Mouse (Mus musculus) liver, postnatal 0 days (tissue): ENCODE results near the gene Prdx5. TPM values are rescaled to one million over a fixed set of nuclear protein-coding genes. Genes with fewer than 3 reads are reported as not detected.

Experiments
- ATAC-seq: fragments of 200-750 bp; cut with Nextera tagmentation; 2 replicates; pipeline ENCODE4 v1.8.0; 2017; ENCODE audit warnings: mild to moderate bottlenecking, moderate library complexity
- DNase-seq: peaks from one replicate; pipeline ENCODE4 v3.0.0-alpha.2; 2016
- H3K27ac ChIP-seq: fragments of 300-500 bp; sonication (generic); 2 replicates; pipeline ENCODE4 v1.5.1; 2014; ENCODE audit warnings: antibody characterized with exemption, moderate library complexity, mild to moderate bottlenecking, low read depth
- H3K27me3 ChIP-seq: fragments of 300-500 bp; sonication (generic); 2 replicates; pipeline ENCODE4 v1.6.1; 2014; ENCODE audit warnings: low read length, control low read depth, mixed read lengths; ENCODE audit not compliant: insufficient read depth
- H3K36me3 ChIP-seq: fragments of 300-500 bp; sonication (generic); replicated peaks from 2 replicates; pipeline ENCODE4 v1.6.1; 2014; ENCODE audit warnings: mild to moderate bottlenecking, control low read depth, low read length, moderate library complexity, mixed read lengths; ENCODE audit not compliant: insufficient read depth
- H3K4me1 ChIP-seq: fragments of 300-500 bp; sonication (generic); 2 replicates; pipeline ENCODE4 v1.6.1; 2014; ENCODE audit warnings: antibody characterized with exemption, mild to moderate bottlenecking, control low read depth; ENCODE audit not compliant: insufficient read depth
- H3K4me2 ChIP-seq: fragments of 300-500 bp; sonication (generic); 2 replicates; pipeline ENCODE4 v1.6.1; 2014; ENCODE audit warnings: low read depth, mild to moderate bottlenecking, low read length, moderate library complexity, mixed read lengths
- H3K4me3 ChIP-seq: fragments of 300-500 bp; sonication (generic); 2 replicates; pipeline ENCODE4 v1.5.1; 2014; ENCODE audit warnings: low read depth, low read length
- H3K9ac ChIP-seq: fragments of 300-500 bp; sonication (generic); replicated peaks from 2 replicates; pipeline ENCODE4 v1.6.1; 2014; ENCODE audit warnings: mild to moderate bottlenecking, moderate library complexity
- H3K9me3 ChIP-seq: fragments of 300-500 bp; sonication (generic); 2 replicates; pipeline ENCODE4 v1.6.1; 2016; ENCODE audit warnings: mild to moderate bottlenecking, control low read depth, low read length, mixed read lengths
- CTCF ChIP-seq: sonication (generic); IDR thresholded peaks from 2 replicates; pipeline ENCODE4 v1.5.1; 2016; ENCODE audit warnings: antibody characterized with exemption, low read depth
- EP300 ChIP-seq: IDR thresholded peaks from 2 replicates; pipeline ENCODE4 v1.6.1; 2016; ENCODE audit warnings: antibody characterized with exemption, low read depth, mild to moderate bottlenecking
- WGBS: fragments of 180-500 bp; shearing (Covaris S2); extraction: QIAGEN DNeasy Blood & Tissue Kit; methylation state at CpG from one replicate; pipeline ENCODE4 v1.1.7; 2014; ENCODE audit not compliant: insufficient replicate concordance; 5-methylcytosine and 5-hydroxymethylcytosine counted together
- polyA plus RNA-seq: library from polyadenylated mRNA; unstranded; fragments of >200 nt; fragmentation: Nextera tagmentation; extraction: Ambion mirVana; gene quantifications from 2 replicates; pipeline ENCODE4 v1.2.1, GENCODE M21; 2015

Gene Prdx5
- polyA plus RNA-seq, 1 experiment from 2014 or later: 371 TPM

GRCm38 (mm10) chr19:6875834-6876233 lies 34.1 kb downstream of the Prdx5 start:
- Histone ChIP-seq H3K9me3 (no peaks in the 10 kb centered on the region), H3K4me3 (no peak overlapping the region), H3K4me2 (no peak overlapping the region), H3K27ac (no peak overlapping the region), H3K36me3 (no peaks in the 10 kb centered on the region), H3K27me3 (no peaks in the 10 kb centered on the region), H3K4me1 (peaks cover 9% of the 10 kb centered on the region), H3K9ac (no peak overlapping the region)
- DNase-seq (no peak), ATAC-seq (no peak)
- WGBS: 66% methylated on average over 6 of the region's 6 CpGs
- no peak for TF ChIP-seq EP300
- no peak for TF ChIP-seq CTCF

GRCm38 (mm10) chr19:6874257-6874656 lies 35.6 kb downstream of the Prdx5 start:
- no peaks in the 10 kb centered on the region for H3K27me3 ChIP-seq
- no peak overlapping the region for H3K27ac ChIP-seq
- no peak overlapping the region for H3K4me3 ChIP-seq
- DNase-seq (no peak), ATAC-seq (no peak)
- H3K9me3 ChIP-seq: no peaks in the 10 kb centered on the region
- TF ChIP-seq CTCF (no peak), EP300 (no peak)
- 62% methylated on average over 1 of the region's 1 CpGs for WGBS
- H3K9ac ChIP-seq: no peak overlapping the region
- H3K36me3 ChIP-seq: no peaks in the 10 kb centered on the region
- H3K4me1 ChIP-seq: peaks cover 13% of the 10 kb centered on the region
- H3K4me2 ChIP-seq: no peak overlapping the region

- H3K4me3 ChIP-seq: no peak overlapping the region
- DNase-seq (no peak), ATAC-seq (no peak)
- TF ChIP-seq EP300 (no peak), CTCF (no peak)
- peaks cover 16% of the 10 kb centered on the region for H3K4me1 ChIP-seq
- H3K27me3 ChIP-seq: no peaks in the 10 kb centered on the region
- WGBS: 51% methylated on average over 3 of the region's 3 CpGs
- no peaks in the 10 kb centered on the region for H3K9me3 ChIP-seq
- H3K9ac ChIP-seq: no peak overlapping the region
- no peak overlapping the region for H3K4me2 ChIP-seq
- H3K36me3 ChIP-seq: no peaks in the 10 kb centered on the region
- no peak overlapping the region; the same call in 1 of the 2 replicates for H3K27ac ChIP-seq
Measured at GRCm38 (mm10) chr19:6872701-6873100, 37.2 kb downstream of the Prdx5 start.

GRCm38 (mm10) chr19:6871574-6872271 lies 38.2 kb downstream of the Prdx5 start:
- Histone ChIP-seq H3K9ac (no peak overlapping the region), H3K9me3 (no peaks in the 10 kb centered on the region), H3K4me1 (peaks cover 16% of the 10 kb centered on the region), H3K4me3 (no peak overlapping the region), H3K27ac (peak overlapping the region; percentile 75), H3K36me3 (no peaks in the 10 kb centered on the region), H3K27me3 (no peaks in the 10 kb centered on the region), H3K4me2 (peak overlapping the region; percentile 22; the same call in 1 of the 2 replicates)
- TF ChIP-seq EP300 (no peak), CTCF (peak; percentile 79)
- DNase-seq (peak; percentile 58), ATAC-seq (peak; percentile 63)
- WGBS: 39% methylated on average over 5 of the region's 5 CpGs

GRCm38 (mm10) chr19:6869355-6869754 lies 40.6 kb downstream of the Prdx5 start:
- Histone ChIP-seq H3K4me1 (peaks cover 16% of the 10 kb centered on the region), H3K36me3 (no peaks in the 10 kb centered on the region), H3K27me3 (no peaks in the 10 kb centered on the region), H3K27ac (peak overlapping the region; percentile 85), H3K4me3 (peak overlapping the region; percentile 53), H3K9ac (peak overlapping the region; percentile 72), H3K4me2 (peak overlapping the region; percentile 78), H3K9me3 (no peaks in the 10 kb centered on the region)
- 3% methylated on average over 5 of the region's 5 CpGs for WGBS
- ATAC-seq (peak; percentile 77), DNase-seq (peak; percentile 69)
- TF ChIP-seq CTCF: no peak
- TF ChIP-seq EP300: no peak

GRCm38 (mm10) chr19:6861451-6861850 lies 48.5 kb downstream of the Prdx5 start:
- H3K4me2 ChIP-seq: no peak overlapping the region
- DNase-seq (no peak), ATAC-seq (no peak)
- WGBS: 89% methylated on average over 4 of the region's 4 CpGs
- 0 out of 2 replicates have a peak overlapping the region, but pooled peaks have one; percentile 66 for H3K27ac ChIP-seq
- no peaks in the 10 kb centered on the region for H3K9me3 ChIP-seq
- H3K4me1 ChIP-seq: peaks cover 9% of the 10 kb centered on the region; the same call in 1 of the 2 replicates
- no peak overlapping the region for H3K9ac ChIP-seq
- no peaks in the 10 kb centered on the region for H3K27me3 ChIP-seq
- TF ChIP-seq CTCF (no peak), EP300 (no peak)
- H3K36me3 ChIP-seq: no peaks in the 10 kb centered on the region
- H3K4me3 ChIP-seq: no peak overlapping the region
